Mouse (Mus musculus) limb, embryonic 10.5 days (tissue): ENCODE measurements around the gene Olfr1222. TPM values are rescaled to one million over a fixed set of nuclear protein-coding genes. Genes with fewer than 3 reads are reported as not detected.
"Not testable (repeated sequence)": the region's sequence is repeated elsewhere in the genome, so short reads cannot be mapped to it uniquely, and the experiment has no call there.

Experiments
- DNase-seq: peaks from one replicate; pipeline ENCODE4 v3.0.0-alpha.2; 2017; ENCODE audit warnings: low spot score
- H3K27ac ChIP-seq: fragments of 300-500 bp; sonication (generic); 2 replicates; pipeline ENCODE4 v1.5.1; 2016; ENCODE audit warnings: mild to moderate bottlenecking
- H3K27me3 ChIP-seq: fragments of 300-500 bp; sonication (generic); 2 replicates; pipeline ENCODE4 v1.6.1; 2016; ENCODE audit warnings: low read depth, mild to moderate bottlenecking; ENCODE audit not compliant: poor library complexity, severe bottlenecking
- H3K36me3 ChIP-seq: fragments of 300-500 bp; sonication (generic); 2 replicates; pipeline ENCODE4 v1.6.1; 2016; ENCODE audit warnings: mild to moderate bottlenecking, moderate library complexity
- H3K4me1 ChIP-seq: fragments of 300-500 bp; sonication (generic); 2 replicates; pipeline ENCODE4 v1.6.1; 2016
- H3K4me3 ChIP-seq: fragments of 300-500 bp; sonication (generic); 2 replicates; pipeline ENCODE4 v1.5.1; 2016; ENCODE audit warnings: mild to moderate bottlenecking, moderate library complexity
- H3K9me3 ChIP-seq: fragments of 300-500 bp; sonication (generic); replicated peaks from 2 replicates; pipeline ENCODE4 v1.6.1; 2016; ENCODE audit warnings: mild to moderate bottlenecking
- WGBS: fragments of 180-500 bp; shearing (Covaris S2); methylation state at CpG from one replicate; pipeline ENCODE4 v1.1.7; 2016; 5-methylcytosine and 5-hydroxymethylcytosine counted together
- polyA plus RNA-seq: library from polyadenylated mRNA; unstranded; fragments of >200 nt; fragmentation: Nextera tagmentation; extraction: Ambion mirVana; gene quantifications from 2 replicates; pipeline ENCODE4 v1.2.1, GENCODE M21; 2016

Olfr1222 gene
- polyA plus RNA-seq: not detected in 2 replicates

DNA sequence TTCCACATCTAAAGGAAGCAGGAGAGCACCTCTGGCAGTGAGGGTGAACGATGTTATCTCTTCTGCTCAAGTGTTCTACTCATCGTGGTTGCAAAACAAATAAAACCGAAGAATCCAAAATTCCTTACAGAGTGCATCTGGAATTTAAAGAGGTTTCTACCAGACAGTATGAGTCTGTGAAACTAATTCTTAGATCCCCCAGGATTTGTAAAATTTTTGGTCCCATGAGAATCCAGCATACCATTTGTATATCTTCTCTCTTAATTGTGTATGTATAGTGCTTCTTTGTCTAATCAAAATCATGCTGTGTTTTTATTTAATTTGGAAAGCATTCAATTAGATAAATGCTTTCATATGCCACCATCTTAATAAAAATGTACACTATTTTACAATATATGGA is at the start of gene Olfr1222:
Gene Olfr1222 (minus strand): TSS at position 101 of the 400 bp plus-strand sequence.
- DNase-seq: no peak
- Histone ChIP-seq H3K4me1 (no peaks in the 10 kb centered on the region), H3K4me3 (no peak within 1 kb of the TSS), H3K36me3 (no peaks in the 10 kb centered on the region), H3K27me3 (no peaks in the 10 kb centered on the region), H3K9me3 (no peaks in the 10 kb centered on the region), H3K27ac (no peak within 1 kb of the TSS)
- WGBS: 89% methylated on average over 3 of the region's 3 CpGs

GRCm38 (mm10) chr2:89174569-89174968 is 41.7 kb upstream of the Olfr1222 start, which contains the start of gene Olfr1225:
TSS of gene Olfr1225 (minus strand) at chr2:89174669.
- Histone ChIP-seq H3K36me3 (no peaks in the 10 kb centered on the region), H3K9me3 (no peaks in the 10 kb centered on the region), H3K27me3 (no peaks in the 10 kb centered on the region), H3K27ac (no peak within 1 kb of the TSS), H3K4me3 (no peak within 1 kb of the TSS), H3K4me1 (no peaks in the 10 kb centered on the region)
- 82% methylated on average over 1 of the region's 1 CpGs for WGBS
- DNase-seq: no peak

DNA sequence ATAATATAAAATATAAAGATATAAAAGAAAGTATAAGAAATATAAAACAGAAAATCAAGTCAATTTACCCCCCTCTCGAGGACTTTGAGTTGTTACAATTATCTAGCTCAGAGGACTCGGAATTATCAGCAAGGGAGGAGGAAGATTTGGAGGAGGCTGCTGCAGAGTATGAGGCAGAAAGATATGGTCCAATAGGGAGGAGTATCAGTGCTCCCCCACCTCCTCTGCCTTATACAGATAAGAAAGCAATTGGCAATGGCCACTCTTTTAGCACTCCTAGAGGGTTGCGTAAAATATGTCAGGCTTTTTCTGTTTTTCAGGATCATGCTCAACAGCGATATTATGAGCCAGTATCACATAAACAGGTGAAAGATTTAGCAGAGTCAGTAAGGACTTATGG is 31.9 kb upstream of the Olfr1222 start:
- not testable (repeated sequence) for H3K36me3 ChIP-seq, H3K27ac ChIP-seq, H3K9me3 ChIP-seq, H3K4me3 ChIP-seq, DNase-seq, H3K27me3 ChIP-seq, H3K4me1 ChIP-seq
- WGBS: 93% methylated on average over 4 of the region's 4 CpGs

DNA sequence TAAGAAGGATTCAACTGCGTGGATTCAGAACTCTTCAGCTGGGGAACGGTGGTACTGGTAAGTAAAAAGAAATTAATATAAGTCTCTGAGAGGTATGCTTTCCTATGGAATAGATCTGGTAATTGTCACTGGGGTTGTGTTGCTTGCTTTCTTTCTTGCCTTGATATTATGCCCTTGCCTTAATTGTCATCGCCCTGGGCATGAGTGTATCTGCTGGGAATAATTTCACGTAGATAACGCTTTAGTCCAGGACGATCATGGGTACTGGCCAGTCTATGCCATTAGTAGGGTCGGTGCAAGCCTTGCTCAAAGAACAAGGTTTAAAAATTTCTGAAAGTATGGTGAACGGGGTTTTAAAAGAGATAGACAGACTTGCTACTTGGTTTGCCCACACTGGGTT is 31.1 kb upstream of the Olfr1222 start, which contains the start of gene Olfr1224-ps1:
Gene Olfr1224-ps1 (minus strand): TSS at position 101 of the 400 bp plus-strand sequence.
- not testable (repeated sequence) for H3K36me3 ChIP-seq, H3K9me3 ChIP-seq, H3K4me3 ChIP-seq, H3K4me1 ChIP-seq, H3K27me3 ChIP-seq, H3K27ac ChIP-seq, DNase-seq
- 94% methylated on average over 8 of the region's 8 CpGs for WGBS

DNA sequence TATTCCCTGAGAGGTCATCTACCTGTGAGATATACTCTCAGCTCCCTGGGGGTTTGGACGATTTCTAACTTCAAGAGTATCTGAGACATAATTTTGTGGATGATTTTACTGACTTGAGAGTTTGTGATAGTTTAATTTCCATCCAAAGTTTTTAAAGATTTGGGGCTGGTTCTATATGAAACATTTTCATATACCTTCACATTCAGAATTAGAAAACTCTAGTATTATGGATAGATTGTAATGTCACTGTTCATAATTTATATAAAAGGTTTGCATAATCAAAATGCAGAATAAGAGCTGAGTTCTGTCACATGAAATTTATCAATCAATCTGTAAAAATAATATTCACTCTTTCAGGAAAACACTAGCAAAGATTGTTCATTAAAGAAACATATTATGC is 18.6 kb upstream of the Olfr1222 start, which contains the start of gene Olfr1223:
Gene Olfr1223 (minus strand): TSS at position 101 of the 400 bp plus-strand sequence.
- 88% methylated on average over 1 of the region's 1 CpGs for WGBS
- Histone ChIP-seq H3K4me3 (no peak within 1 kb of the TSS), H3K4me1 (no peaks in the 10 kb centered on the region), H3K36me3 (no peaks in the 10 kb centered on the region), H3K27ac (no peak within 1 kb of the TSS), H3K27me3 (no peaks in the 10 kb centered on the region), H3K9me3 (no peaks in the 10 kb centered on the region)
- no peak for DNase-seq

DNA sequence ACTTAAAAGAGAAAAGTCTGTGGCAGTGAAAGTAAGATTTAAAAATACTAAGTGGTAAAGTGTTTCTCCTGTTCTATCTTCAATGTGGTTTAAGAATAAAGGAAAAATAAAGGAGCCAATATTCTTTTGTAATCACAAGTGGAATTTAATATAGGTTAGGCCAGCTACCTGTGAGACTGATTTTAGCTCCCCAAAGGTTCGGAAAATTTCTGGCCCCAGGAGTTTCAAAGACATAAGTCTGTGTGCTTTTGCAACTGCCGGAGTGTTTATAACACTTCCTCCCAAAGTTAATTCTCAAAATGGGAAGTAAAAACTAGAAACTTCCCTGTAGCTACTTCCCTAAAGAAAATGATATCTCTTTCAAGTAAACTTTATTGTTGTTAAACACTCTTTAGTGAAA is 15.7 kb downstream of the Olfr1222 start, which contains the start of gene Olfr1221:
Gene Olfr1221 (minus strand): TSS at position 101 of the 400 bp plus-strand sequence.
- 96% methylated on average over 2 of the region's 2 CpGs for WGBS
- DNase-seq: no peak

GRCm38 (mm10) chr2:89106735-89107134 is 26.1 kb downstream of the Olfr1222 start, which contains the start of gene Olfr1220:
TSS of gene Olfr1220 (minus strand) at chr2:89106835.
- Histone ChIP-seq H3K36me3 (no peaks in the 10 kb centered on the region), H3K27ac (no peak within 1 kb of the TSS), H3K4me3 (no peak within 1 kb of the TSS), H3K27me3 (no peaks in the 10 kb centered on the region), H3K4me1 (no peaks in the 10 kb centered on the region), H3K9me3 (no peaks in the 10 kb centered on the region)
- DNase-seq: no peak
- WGBS: 83% methylated on average over 3 of the region's 3 CpGs

More for the DNA sequence above, 15.7 kb downstream of the Olfr1222 start, which contains the start of gene Olfr1221:
- Histone ChIP-seq H3K4me3 (no peak within 1 kb of the TSS), H3K27me3 (no peaks in the 10 kb centered on the region), H3K9me3 (no peaks in the 10 kb centered on the region), H3K27ac (no peak within 1 kb of the TSS), H3K36me3 (no peaks in the 10 kb centered on the region), H3K4me1 (no peaks in the 10 kb centered on the region)

DNA sequence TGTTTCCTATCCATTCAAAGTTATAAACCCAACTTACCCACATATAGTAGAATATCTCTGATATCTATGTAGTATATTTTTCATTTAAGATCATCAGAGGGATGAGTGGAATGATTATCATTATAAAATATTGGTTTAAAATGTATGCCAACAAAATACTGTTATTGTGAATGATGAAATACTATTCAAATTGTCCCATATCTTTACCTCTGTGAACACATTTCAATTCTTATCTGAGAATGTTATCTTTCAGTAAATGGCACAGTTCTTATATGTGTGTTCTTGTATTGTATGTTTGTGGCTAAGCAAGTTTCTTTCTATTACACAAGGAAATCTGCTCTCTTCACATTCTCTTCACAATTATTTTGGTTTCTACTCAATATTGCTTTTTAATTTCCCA is 27.2 kb downstream of the Olfr1222 start:
- Histone ChIP-seq H3K27me3 (no peaks in the 10 kb centered on the region), H3K4me1 (no peaks in the 10 kb centered on the region), H3K9me3 (no peaks in the 10 kb centered on the region), H3K27ac (no peak overlapping the region), H3K36me3 (no peaks in the 10 kb centered on the region), H3K4me3 (no peak overlapping the region)
- DNase-seq: no peak

GRCm38 (mm10) chr2:89093848-89094247 is 39.0 kb downstream of the Olfr1222 start:
- H3K9me3 ChIP-seq: no peaks in the 10 kb centered on the region
- H3K27ac ChIP-seq: no peak overlapping the region
- no peaks in the 10 kb centered on the region for H3K36me3 ChIP-seq
- DNase-seq: no peak
- no peaks in the 10 kb centered on the region for H3K4me1 ChIP-seq
- WGBS: 96% methylated on average over 1 of the region's 1 CpGs
- H3K27me3 ChIP-seq: no peaks in the 10 kb centered on the region
- H3K4me3 ChIP-seq: no peak overlapping the region

GRCm38 (mm10) chr2:89083413-89083812 is 49.4 kb downstream of the Olfr1222 start, which contains the start of gene Olfr1219:
TSS of gene Olfr1219 (minus strand) at chr2:89083513.
- no peaks in the 10 kb centered on the region for H3K4me1 ChIP-seq
- H3K36me3 ChIP-seq: no peaks in the 10 kb centered on the region
- whole genome bisulfite sequencing: 88% methylated on average over 1 of the region's 1 CpGs
- no peak for DNase-seq
- no peaks in the 10 kb centered on the region for H3K9me3 ChIP-seq
- H3K4me3 ChIP-seq: no peak within 1 kb of the TSS
- H3K27me3 ChIP-seq: no peaks in the 10 kb centered on the region
- no peak within 1 kb of the TSS for H3K27ac ChIP-seq

DNA sequence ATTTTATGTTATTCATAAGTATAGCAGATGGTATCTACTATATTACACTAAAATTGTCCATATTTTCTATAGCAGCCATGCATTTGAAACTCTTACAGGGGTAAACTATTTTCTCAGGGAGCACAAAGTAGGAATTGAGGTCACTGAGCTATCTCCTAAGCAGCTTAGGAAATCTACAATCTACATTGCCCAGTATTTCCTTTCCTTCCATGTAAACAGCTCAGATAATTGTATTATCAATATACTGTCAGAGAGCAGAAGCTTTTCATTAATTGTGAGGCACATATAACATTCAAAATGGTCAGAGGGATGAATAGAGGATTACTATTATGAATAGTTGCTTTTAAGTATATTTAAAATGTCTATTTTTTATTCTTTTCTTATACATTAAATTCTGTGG is 51.4 kb downstream of the Olfr1222 start:
- Histone ChIP-seq H3K36me3 (no peaks in the 10 kb centered on the region), H3K4me1 (no peaks in the 10 kb centered on the region), H3K9me3 (no peaks in the 10 kb centered on the region), H3K4me3 (no peak overlapping the region), H3K27ac (no peak overlapping the region), H3K27me3 (no peaks in the 10 kb centered on the region)
- no peak for DNase-seq
